Mouse (Mus musculus): ENCODE results near the gene Nr2e1.

Gene Nr2e1

DNA sequence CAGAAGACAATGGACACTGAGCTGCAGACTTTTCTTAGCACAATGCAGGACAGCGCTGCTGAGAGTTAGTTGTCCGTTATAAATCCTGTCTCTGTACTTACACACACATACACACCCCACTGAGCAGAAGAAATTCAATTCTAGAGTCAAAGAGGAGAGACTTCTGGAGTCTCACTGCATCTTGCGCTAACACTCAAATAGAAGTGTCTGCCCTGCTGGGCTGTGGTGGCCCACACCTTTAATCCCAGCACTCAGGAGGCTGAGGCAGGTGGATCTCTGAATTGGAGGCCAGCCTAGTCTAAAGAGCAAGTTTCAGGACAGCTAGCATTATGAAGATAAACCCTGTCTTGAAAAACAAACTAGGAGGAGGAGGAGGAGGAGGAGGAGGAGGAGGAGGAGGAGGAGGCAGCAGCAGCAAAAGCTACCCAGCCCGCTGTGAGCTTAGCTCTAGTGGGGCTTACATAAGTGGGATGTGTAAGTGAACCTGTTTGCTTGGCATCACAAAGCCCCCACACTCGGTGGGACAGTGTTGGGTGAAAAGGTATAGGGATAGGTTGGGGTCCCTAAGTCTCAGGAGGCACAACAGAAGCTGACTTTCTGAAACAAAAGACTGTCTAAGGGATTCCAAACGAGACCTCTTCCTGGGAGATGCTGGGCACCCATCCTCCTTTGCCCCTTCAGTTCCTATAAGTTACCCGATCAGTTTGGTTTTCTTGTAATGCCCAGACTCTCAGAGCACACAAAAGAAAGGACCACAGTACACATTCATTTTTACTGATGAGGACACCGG lies 4.7 kb upstream of the Nr2e1 start:
- DNase-seq (ENCODE audit: low spot score), result no peak

DNA sequence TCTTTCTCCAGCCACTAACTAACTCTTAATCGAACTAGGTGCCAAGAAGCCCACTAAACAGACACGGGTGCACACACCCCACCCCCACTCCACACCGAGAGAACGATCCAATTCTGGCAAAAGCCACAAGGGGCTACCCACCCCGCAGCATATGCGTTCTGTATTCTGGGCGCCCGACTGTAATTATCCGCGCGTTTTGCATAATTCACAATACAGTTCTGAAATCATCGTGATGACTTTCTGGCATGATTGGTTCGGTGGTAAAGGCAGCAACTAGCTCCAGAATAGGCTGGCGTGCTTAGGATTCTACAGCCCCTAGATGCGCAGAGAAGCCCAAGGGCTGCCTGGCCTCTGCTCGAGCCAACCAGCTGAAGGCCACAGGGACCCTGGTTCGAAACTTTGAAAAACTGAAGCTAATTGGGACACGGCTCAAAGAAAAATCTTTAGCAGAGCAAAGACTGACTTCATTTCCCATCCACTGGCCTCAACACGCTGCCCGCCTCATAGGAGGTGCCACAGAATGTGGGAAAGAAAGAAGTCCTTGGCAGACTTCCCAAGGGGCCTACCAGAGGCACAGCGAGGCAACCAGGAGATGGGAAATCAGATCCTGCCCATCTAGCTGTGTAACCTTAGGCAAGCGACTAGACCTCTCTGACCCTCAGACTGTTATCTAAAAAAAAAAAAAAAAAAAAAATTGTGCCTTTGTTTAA lies 2.3 kb upstream of the Nr2e1 start:
- DNase-seq (ENCODE audit: low spot score), result no peak

GRCm38 (mm10) chr10:42585156-42585555 lies 1.7 kb upstream of the Nr2e1 start:
- no peak for DNase-seq (ENCODE audit: low spot score)

GRCm38 (mm10) chr10:42584436-42584983 lies 1.1 kb upstream of the Nr2e1 start:
- DNase-seq (ENCODE audit: low spot score), result no peak

DNA sequence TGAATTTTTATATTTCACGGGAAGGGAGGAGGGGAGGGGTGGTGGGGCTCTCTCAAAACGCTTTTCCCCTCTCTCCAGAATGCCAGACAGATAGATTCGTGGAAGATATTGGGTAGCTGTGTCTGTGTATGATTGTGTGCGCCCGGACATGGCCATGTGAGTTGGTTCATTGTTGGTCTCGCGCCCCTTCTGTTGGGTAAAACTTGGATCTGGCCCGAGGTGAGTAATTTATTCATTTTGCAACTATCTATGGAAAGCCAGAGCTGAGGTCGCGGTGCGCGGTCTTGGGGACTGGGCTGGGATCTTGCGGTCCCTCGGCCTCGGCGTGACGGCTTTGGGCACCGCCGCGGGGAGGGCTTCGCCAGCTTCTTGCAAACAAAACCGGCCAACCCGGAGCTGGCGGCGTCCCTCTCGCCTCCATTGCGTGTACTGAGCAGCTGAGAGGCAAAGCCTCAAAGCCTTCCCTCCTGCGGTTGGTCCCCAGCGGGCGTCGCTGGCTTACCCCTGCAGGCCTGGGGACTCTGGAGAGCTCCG lies 537 bp upstream of the Nr2e1 start:
- DNase-seq (ENCODE audit: low spot score), result no peak

DNA sequence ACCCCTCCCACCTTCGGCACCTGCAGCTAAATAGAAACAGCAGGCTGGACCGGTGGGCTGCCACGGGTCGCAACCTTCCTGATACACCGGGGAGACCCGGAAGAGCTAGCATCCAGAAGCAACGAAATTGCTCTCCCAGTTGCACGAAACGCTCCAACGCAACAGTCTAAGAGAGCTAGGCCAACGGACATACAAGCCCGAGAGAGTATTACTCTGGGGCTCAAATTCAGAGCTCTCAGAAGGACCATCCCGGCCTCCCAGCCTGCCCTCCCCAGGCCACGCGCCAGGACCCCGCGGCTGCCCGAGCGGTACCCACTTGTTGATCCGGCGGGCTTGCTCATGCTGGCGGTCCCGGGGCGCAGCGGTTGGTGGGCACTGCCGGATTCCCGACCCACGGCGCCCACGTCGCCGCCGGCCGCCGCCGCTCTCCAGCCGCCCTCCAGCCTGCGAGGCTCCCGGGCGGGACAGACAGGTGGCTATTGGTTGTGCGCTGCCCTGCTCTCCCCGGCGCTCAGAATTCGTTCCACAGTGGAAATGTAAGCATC lies 794 bp downstream of the Nr2e1 start:
- DNase-seq (ENCODE audit: low spot score), result no peak

DNA sequence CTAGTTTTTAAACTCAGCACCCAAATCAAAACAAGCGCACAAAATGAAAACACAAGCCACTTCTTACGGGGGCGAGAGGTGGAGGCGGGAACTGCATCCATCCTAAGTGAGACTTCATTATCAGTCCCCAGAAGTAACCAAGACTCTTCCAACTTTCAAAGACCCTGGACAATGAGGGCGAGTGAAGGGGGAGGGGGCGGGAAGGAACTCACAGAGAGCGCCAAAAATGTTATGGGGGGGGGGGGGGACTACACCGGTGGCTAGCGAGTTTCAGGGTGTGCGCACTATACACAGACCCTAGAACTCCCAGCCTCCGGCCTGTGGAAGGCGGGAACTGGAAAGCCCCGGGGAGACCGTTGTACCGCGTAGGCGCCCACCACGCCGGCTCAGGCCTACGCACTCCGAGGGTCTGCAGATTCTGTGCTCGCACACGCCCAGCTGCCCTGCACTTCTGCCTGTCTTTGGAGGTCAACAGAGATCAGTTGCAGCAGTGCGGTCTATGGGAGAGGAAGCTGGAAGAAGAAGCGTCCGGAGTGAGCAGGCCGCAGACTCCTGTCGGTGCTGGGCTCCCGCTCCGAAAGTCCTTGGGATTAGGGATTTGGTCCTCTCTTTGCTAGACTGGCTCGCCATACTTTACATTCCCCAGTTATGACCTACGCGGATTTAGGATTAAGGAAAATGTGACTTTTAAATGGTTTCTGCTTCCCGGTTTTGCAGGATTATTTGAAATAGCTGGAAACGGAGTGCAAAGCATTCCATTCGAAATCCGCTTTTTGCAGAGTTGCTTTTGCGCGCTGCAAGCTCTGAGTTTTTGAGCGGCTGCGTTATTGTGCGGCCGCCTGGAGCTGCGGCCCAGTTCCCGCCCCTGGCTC lies 1.5 kb downstream of the Nr2e1 start:
- DNase-seq (ENCODE audit: low spot score), result no peak

GRCm38 (mm10) chr10:42580951-42581277 lies 2.5 kb downstream of the Nr2e1 start:
- DNase-seq (ENCODE audit: low spot score), result no peak

GRCm38 (mm10) chr10:42580131-42580950 lies 3.1 kb downstream of the Nr2e1 start:
- no peak for DNase-seq (ENCODE audit: low spot score)

DNA sequence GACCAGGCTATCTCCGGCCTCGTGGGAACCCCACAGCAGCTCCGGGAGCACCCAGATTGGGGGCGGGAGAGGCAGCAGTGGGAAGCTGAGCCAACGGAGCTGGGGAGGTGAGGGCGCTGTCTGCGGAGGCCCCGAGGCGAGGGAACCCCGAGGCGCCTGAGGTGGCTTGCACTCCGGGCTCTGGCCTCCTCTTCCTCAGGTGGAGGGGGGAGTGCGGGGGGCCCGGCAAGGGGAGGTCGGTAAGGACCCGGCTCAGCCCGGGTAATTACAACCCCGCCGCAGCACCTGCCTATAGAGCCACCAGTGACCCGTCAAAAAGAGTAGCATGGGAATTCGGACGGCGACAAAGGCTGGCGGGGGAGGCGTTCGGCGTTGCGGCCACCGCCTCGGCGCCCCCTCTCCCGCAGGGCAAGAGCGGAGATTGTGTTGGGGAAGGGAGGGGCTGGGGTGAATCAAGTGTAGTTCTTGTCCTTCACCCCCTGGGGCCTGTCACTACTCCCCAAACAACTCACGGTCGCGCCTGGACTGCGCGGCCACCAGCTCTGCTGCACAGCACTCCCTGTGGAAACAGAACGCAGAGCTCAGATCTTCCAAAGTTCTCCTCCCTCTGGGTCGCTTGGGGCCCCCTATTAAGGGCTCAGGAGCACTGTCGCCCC lies 3.8 kb downstream of the Nr2e1 start:
- DNase-seq (ENCODE audit: low spot score), result no peak

DNA sequence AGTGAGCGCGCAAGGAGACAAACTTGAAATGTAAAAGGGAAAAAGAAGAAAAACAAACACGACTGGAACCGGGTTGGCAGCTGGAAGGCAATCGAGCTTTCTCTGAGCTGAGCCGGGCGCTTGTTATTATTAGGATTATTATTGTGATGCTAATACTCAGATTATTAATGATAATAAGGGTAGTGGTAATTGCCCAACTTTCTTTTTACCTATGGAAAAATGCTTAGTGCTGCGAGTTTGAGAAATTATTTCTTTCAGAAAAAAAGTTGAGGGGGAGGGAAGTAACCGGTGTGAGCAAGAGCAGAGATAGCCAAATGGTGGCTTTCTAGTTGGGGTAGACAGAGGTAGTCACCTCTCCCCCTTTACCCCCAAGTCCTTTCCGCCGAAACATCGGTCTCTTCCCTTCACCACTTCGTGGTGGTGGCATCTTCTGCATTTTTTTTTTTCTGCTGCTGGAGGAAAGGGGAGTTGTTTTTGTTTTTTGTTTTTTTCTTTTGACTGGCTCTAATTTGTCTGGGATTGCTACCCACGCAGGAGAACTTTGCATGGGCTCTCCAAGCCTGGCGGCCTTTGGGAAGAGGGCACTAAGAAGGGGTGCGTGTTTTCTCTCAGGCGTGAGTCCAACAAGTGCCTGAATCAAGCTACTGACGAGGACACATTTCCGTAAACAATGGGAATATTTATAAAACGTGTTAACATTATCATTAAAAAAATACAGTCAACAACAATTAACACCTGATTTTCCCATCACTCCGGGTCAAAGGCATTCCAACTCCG lies 4.5 kb downstream of the Nr2e1 start:
- DNase-seq (ENCODE audit: low spot score), result no peak

DNA sequence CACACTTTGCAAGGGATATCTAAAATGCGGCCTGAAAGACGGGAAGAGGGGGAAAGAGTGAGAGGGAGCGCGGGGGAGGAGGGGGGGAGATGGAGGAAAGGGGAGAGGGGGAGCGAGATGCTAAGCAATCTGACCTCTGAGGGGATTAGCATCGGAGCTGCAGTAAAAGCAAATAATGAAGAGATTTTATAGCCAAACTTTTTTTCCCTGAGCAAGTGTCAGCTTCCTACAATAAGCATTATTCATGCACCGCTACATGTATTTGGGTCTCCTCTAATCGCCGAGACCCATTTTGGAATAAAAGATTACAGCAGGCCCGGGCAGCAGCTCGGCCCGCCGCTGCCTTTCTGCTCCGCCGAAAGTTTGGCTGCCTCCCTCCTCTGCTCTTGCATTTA lies 5.2 kb downstream of the Nr2e1 start:
- no peak for DNase-seq (ENCODE audit: low spot score)

DNA sequence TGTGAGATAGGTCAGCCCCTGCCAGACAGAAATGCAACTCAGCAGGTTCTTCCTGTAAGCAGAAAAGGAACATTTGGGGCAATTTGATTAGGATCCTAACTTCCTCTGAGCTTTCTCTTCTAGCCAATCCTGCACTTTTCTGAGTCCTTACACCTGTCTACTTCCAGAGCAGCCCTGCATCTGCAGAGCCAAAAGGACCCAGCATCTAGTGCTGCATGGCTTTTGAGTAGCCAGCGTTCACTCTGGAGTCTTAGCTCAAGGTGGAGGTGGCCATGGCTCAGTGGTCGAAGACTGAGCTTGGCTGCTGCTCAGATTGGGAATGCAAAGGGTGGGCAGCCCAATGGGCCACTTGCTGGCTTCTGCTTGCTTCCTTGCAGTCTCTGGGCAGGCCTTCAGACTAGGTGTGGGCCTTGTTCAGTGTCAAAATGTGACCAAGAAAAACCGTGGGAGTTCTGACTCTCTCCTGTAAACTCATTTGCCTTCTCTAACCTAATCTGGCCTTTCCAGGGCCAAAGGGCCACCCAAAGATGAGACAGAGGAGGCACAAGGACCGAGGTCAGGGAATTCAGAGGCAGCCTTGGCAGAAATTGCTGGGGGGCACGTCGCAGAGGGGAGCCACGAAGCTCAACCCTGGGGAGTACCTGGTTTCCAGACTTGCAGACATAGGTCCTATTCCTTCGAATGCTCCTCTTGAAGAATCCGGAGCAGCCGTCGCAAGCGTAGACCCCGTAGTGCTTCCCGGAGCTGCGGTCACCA lies 5.7 kb downstream of the Nr2e1 start:
- no peak for DNase-seq (ENCODE audit: low spot score)

DNA sequence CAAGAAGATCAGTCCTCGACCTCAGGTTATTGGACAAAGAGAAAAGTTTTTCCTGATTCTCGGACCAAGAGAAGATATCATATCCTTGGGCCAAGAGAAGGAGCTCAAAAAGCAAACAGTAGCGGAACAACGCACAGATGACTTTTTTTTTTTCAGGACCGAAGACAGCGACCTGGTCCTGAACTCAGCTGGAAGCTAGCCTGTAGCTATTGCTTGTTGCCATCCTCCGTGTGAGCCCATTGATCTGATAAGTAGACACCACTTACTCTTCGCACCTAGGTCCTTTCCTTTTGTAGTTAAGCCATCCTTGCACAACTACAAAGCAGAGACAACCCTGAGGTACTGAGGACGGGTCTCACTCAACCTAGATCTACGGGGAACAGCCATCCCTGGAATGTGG lies 8.8 kb downstream of the Nr2e1 start:
- no peak for DNase-seq (ENCODE audit: low spot score)

GRCm38 (mm10) chr10:42572971-42573370 lies 10.5 kb downstream of the Nr2e1 start:
- no peak for DNase-seq (ENCODE audit: low spot score)

DNA sequence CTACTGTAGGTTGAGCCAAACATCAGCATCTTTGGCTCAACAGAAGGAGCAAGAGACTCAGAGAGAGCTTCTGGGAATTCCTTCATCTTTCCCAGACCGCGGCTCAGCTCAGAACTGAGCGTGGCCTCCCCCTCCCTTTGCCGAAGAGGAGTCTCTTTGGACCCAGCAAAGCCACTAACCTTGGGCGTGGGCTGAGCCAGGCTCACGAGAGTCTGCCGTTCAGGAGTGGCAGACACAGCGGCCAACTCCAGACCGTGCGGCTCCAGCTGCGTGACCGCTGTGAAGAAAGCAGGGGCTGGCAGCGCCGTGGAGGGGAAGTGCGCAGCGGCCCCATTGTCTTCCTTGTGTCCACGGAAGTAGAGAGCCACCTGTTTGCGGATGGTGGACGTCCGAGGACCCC lies 10.9 kb downstream of the Nr2e1 start:
- no peak for DNase-seq (ENCODE audit: low spot score)

DNA sequence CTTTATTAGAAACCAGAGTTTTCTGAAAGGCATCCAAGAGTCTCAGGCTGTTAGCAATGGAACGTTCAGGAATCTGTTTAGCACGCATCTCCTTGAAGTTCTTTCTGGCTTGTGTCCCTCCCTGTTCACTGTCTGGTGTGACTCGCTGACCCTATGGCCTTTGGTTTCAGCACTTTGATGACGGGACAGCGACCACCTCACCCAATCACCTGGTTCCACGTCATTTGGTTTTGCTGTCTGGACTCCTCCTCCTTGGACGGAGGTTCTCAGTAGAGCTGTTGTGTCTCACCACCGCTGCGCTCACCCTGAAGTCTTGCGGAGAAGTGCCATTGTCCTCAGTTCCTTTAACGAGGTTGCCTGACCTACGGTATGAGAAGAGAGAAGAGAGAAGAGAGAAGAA lies 21.2 kb downstream of the Nr2e1 start:
- no peak for DNase-seq (ENCODE audit: low spot score)

- DNase-seq (ENCODE audit: low spot score), result no peak
These were observed 23.7 kb downstream of the Nr2e1 start for GRCm38 (mm10) chr10:42559581-42560200.

DNA sequence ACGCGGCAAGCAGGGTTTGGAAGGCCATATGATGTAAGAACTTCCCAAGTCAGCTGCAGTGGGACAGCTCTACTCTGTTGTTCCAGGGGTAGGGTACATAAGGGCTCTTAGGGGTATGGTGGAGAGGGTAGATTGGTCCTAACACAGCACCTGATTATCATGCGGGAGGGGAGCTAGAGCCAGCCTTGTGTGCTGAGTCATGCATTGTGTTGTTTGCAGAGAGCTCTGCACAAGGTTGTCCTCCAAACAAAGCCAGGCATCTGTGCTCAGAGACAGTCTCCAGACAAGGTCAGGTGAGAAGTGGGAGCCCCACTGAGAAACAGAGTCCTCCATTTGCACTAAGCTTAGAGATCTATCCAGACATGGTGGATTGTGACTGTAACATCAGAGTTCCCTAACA lies 36.9 kb downstream of the Nr2e1 start:
- no peak for DNase-seq (ENCODE audit: low spot score)

Measured in left cerebral cortex, adult 11 months (tissue).